Mouse (Mus musculus) heart, embryonic 14.5 days (tissue): ENCODE measurements around the gene P4hb. TPM values are rescaled to one million over a fixed set of nuclear protein-coding genes. Genes with fewer than 3 reads are reported as not detected.
A peak's percentile ranks its signal among the peaks of the same experiment; 100 is the strongest.

Experiments used
- ATAC-seq: fragments of 200-750 bp; cut with Nextera tagmentation; 2 replicates; pipeline ENCODE4 v1.8.0; 2017; ENCODE audit warnings: low read depth, moderate TSS enrichment; ENCODE audit not compliant: insufficient number of reproducible peaks, insufficient read depth, low FRiP score
- H3K27ac ChIP-seq, 2 experiments: fragments of 200-500 bp in 1 of 2; fragments of 300-500 bp in 1 of 2; sonication (generic) in 1 of 2; replicated peaks in 1 of 2; 2 replicates each; pipeline ENCODE4 v1.5.1; 2012 to 2014; ENCODE audit warnings: low read depth in 2 of 2, low read length in 2 of 2, control low read depth in 1 of 2, mild to moderate bottlenecking in 1 of 2, mixed read lengths in 1 of 2; ENCODE audit not compliant: control insufficient read depth in 1 of 2, insufficient read depth in 1 of 2
- H3K27me3 ChIP-seq: fragments of 300-500 bp; sonication (generic); 2 replicates; pipeline ENCODE4 v1.6.1; 2014; ENCODE audit warnings: mild to moderate bottlenecking, low read length, control low read depth; ENCODE audit not compliant: control insufficient read depth, insufficient read depth
- H3K36me3 ChIP-seq: fragments of 300-500 bp; sonication (generic); 2 replicates; pipeline ENCODE4 v1.6.1; 2014; ENCODE audit warnings: mild to moderate bottlenecking, control low read depth, low read length, mixed read lengths; ENCODE audit not compliant: control insufficient read depth, insufficient read depth
- H3K4me1 ChIP-seq, 2 experiments: fragments of 200-500 bp in 1 of 2; fragments of 300-500 bp in 1 of 2; sonication (generic) in 1 of 2; 2 replicates each; pipeline ENCODE4 v1.6.1; 2012 to 2014; ENCODE audit warnings: low read length in 2 of 2, control low read depth in 1 of 2, mixed read lengths in 1 of 2; ENCODE audit not compliant: control insufficient read depth in 2 of 2, insufficient read depth in 2 of 2
- H3K4me2 ChIP-seq: fragments of 300-500 bp; sonication (generic); 2 replicates; pipeline ENCODE4 v1.6.1; 2014; ENCODE audit warnings: mild to moderate bottlenecking, low read length
- H3K4me3 ChIP-seq, 2 experiments: fragments of 200-500 bp in 1 of 2; fragments of 300-500 bp in 1 of 2; sonication (generic) in 1 of 2; 2 replicates each; pipeline ENCODE4 v1.5.1; 2012 to 2014; ENCODE audit warnings: low read length in 2 of 2, mild to moderate bottlenecking in 2 of 2, control low read depth in 1 of 2, low read depth in 1 of 2, moderate library complexity in 1 of 2; ENCODE audit not compliant: control insufficient read depth in 1 of 2, insufficient read depth in 1 of 2
- H3K9ac ChIP-seq: fragments of 300-500 bp; sonication (generic); 2 replicates; pipeline ENCODE4 v1.6.1; 2014; ENCODE audit warnings: mild to moderate bottlenecking, low read length
- H3K9me3 ChIP-seq: fragments of 300-500 bp; sonication (generic); 2 replicates; pipeline ENCODE4 v1.6.1; 2016; ENCODE audit warnings: low read length, control low read depth; ENCODE audit not compliant: control insufficient read depth
- WGBS: fragments of 180-500 bp; shearing (Covaris S2); extraction: QIAGEN DNeasy Blood & Tissue Kit; methylation state at CpG from one replicate; pipeline ENCODE4 v1.1.7; 2014; 5-methylcytosine and 5-hydroxymethylcytosine counted together
- polyA plus RNA-seq: library from polyadenylated mRNA; unstranded; fragments of >200 nt; fragmentation: Nextera tagmentation; extraction: Ambion mirVana; gene quantifications from 2 replicates; pipeline ENCODE4 v1.2.1, GENCODE M21; 2014

The P4hb gene
- polyA plus RNA-seq, 1 experiment from 2014 or later, result 451 TPM

GRCm38 (mm10) chr11:120535804-120536203, 37.2 kb downstream of the P4hb start:
- no peak overlapping the region for H3K4me3 ChIP-seq
- WGBS, result 74% methylated on average over 3 of the region's 3 CpGs
- H3K27ac ChIP-seq, result no peak overlapping the region
- no peak for ATAC-seq
- no peak overlapping the region for H3K9ac ChIP-seq
- no peak overlapping the region for H3K4me2 ChIP-seq
- no peaks in the 10 kb centered on the region for H3K36me3 ChIP-seq
- no peaks in the 10 kb centered on the region for H3K9me3 ChIP-seq
- H3K4me1 ChIP-seq, result peaks cover 21 to 23% of the 10 kb centered on the region in 2 experiments
- H3K27me3 ChIP-seq, result peaks cover 34% of the 10 kb centered on the region

- no peak overlapping the region for H3K4me2 ChIP-seq
- no peak overlapping the region for H3K9ac ChIP-seq
- no peak overlapping the region for H3K27ac ChIP-seq
- peaks cover 40% of the 10 kb centered on the region for H3K27me3 ChIP-seq
- peaks cover 25 to 28% of the 10 kb centered on the region in 2 experiments for H3K4me1 ChIP-seq
- no peak overlapping the region for H3K4me3 ChIP-seq
- no peaks in the 10 kb centered on the region for H3K36me3 ChIP-seq
- no peak for ATAC-seq
- H3K9me3 ChIP-seq, result no peaks in the 10 kb centered on the region
- WGBS, result 50% methylated on average over 3 of the region's 3 CpGs
Measured at GRCm38 (mm10) chr11:120535145-120535544, 37.9 kb downstream of the P4hb start.

GRCm38 (mm10) chr11:120534093-120534492, 39.0 kb downstream of the P4hb start:
- ATAC-seq, result no peak
- no peak overlapping the region for H3K4me3 ChIP-seq
- no peak overlapping the region for H3K4me2 ChIP-seq
- H3K9ac ChIP-seq, result no peak overlapping the region
- no peaks in the 10 kb centered on the region for H3K9me3 ChIP-seq
- H3K36me3 ChIP-seq, result no peaks in the 10 kb centered on the region
- no peak overlapping the region for H3K27ac ChIP-seq
- WGBS, result 76% methylated on average over 8 of the region's 8 CpGs
- peaks cover 51% of the 10 kb centered on the region for H3K27me3 ChIP-seq
- peaks cover 16 to 19% of the 10 kb centered on the region in 2 experiments for H3K4me1 ChIP-seq

- H3K27ac ChIP-seq, result no peak overlapping the region
- no peak overlapping the region for H3K4me2 ChIP-seq
- peaks cover 65% of the 10 kb centered on the region for H3K27me3 ChIP-seq
- ATAC-seq, result no peak
- peaks cover 6 to 8% of the 10 kb centered on the region in 2 experiments; a peak in 3 of 4 replicates for H3K4me1 ChIP-seq
- no peaks in the 10 kb centered on the region for H3K9me3 ChIP-seq
- H3K4me3 ChIP-seq, result peak overlapping the region in 1 of 2 experiments; percentile 41; a peak in 1 of 4 replicates
- no peaks in the 10 kb centered on the region for H3K36me3 ChIP-seq
- no peak overlapping the region for H3K9ac ChIP-seq
- 33% methylated on average over 9 of the region's 9 CpGs for WGBS
Measured at GRCm38 (mm10) chr11:120531646-120532045, 41.4 kb downstream of the P4hb start.

- Histone ChIP-seq H3K9me3 (no peaks in the 10 kb centered on the region), H3K36me3 (no peaks in the 10 kb centered on the region), H3K9ac (peak within 1 kb of the TSS; percentile 63), H3K4me3 (peak within 1 kb of the TSS; percentile 41 to 46), H3K4me1 (peaks cover 6 to 8% of the 10 kb centered on the region in 2 experiments; a peak in 3 of 4 replicates), H3K27me3 (peaks cover 65% of the 10 kb centered on the region), H3K27ac (no peak within 1 kb of the TSS), H3K4me2 (peak within 1 kb of the TSS; percentile 73)
- 7% methylated on average over 58 of the region's 62 CpGs for WGBS
- ATAC-seq, result no peak
Measured at GRCm38 (mm10) chr11:120530085-120530964, 42.7 kb downstream of the P4hb start, which contains the start of gene Gcgr. Gcgr (plus strand) TSS chr11:120530699.

- H3K36me3 ChIP-seq, result no peaks in the 10 kb centered on the region
- WGBS, result 47% methylated on average over 4 of the region's 4 CpGs
- no peak overlapping the region for H3K27ac ChIP-seq
- 0 out of 2 replicates have a peak, but pooled peaks cover 3% of the 10 kb centered on the region for H3K9me3 ChIP-seq
- no peak for ATAC-seq
- H3K4me3 ChIP-seq, result no peak overlapping the region
- no peak overlapping the region for H3K4me2 ChIP-seq
- peaks cover 2 to 8% of the 10 kb centered on the region in 2 experiments; a peak in 3 of 4 replicates for H3K4me1 ChIP-seq
- no peak overlapping the region for H3K9ac ChIP-seq
- peaks cover 58% of the 10 kb centered on the region for H3K27me3 ChIP-seq
Measured at GRCm38 (mm10) chr11:120528903-120529302, 44.1 kb downstream of the P4hb start.

GRCm38 (mm10) chr11:120527690-120528354, 45.2 kb downstream of the P4hb start:
- WGBS, result 72% methylated on average over 9 of the region's 9 CpGs
- Histone ChIP-seq H3K36me3 (no peaks in the 10 kb centered on the region), H3K4me3 (no peak overlapping the region), H3K4me2 (no peak overlapping the region), H3K27ac (no peak overlapping the region), H3K9ac (no peak overlapping the region), H3K9me3 (0 out of 2 replicates have a peak, but pooled peaks cover 3% of the 10 kb centered on the region), H3K27me3 (peaks cover 52% of the 10 kb centered on the region), H3K4me1 (peaks cover 2 to 8% of the 10 kb centered on the region in 2 experiments; a peak in 3 of 4 replicates)
- no peak for ATAC-seq
